Mouse (Mus musculus) embryonic facial prominence, embryonic 11.5 days (tissue): ENCODE results near the gene Hcn4. TPM values are rescaled to one million over a fixed set of nuclear protein-coding genes. Genes with fewer than 3 reads are reported as not detected.

Experiments
- ATAC-seq: fragments of 200-750 bp; cut with Nextera tagmentation; replicated peaks from 2 replicates; pipeline ENCODE4 v1.8.0; 2017; ENCODE audit warnings: low read depth; ENCODE audit not compliant: insufficient number of reproducible peaks, low FRiP score, low TSS enrichment
- DNase-seq: peaks from one replicate; pipeline ENCODE4 v3.0.0-alpha.2; 2015; ENCODE audit warnings: low spot score
- H3K27ac ChIP-seq: fragments of 300-500 bp; sonication (generic); replicated peaks from 2 replicates; pipeline ENCODE4 v1.5.1; 2014; ENCODE audit warnings: mild to moderate bottlenecking, low read depth, low read length, control low read depth
- H3K27me3 ChIP-seq: fragments of 300-500 bp; sonication (generic); 2 replicates; pipeline ENCODE4 v1.6.1; 2014; ENCODE audit warnings: mild to moderate bottlenecking, low read length, moderate library complexity, mixed read lengths; ENCODE audit not compliant: control insufficient read depth, insufficient read depth
- H3K36me3 ChIP-seq: fragments of 300-500 bp; sonication (generic); replicated peaks from 2 replicates; pipeline ENCODE4 v1.6.1; 2014; ENCODE audit warnings: low read depth, mild to moderate bottlenecking, low read length, moderate library complexity, mixed read lengths; ENCODE audit not compliant: control insufficient read depth, insufficient read depth
- H3K4me1 ChIP-seq: fragments of 300-500 bp; sonication (generic); 2 replicates; pipeline ENCODE4 v1.6.1; 2014; ENCODE audit warnings: low read length, mixed read lengths; ENCODE audit not compliant: control insufficient read depth, insufficient read depth
- H3K4me2 ChIP-seq: fragments of 300-500 bp; sonication (generic); 2 replicates; pipeline ENCODE4 v1.6.1; 2014; ENCODE audit warnings: low read depth, mild to moderate bottlenecking, control low read depth, low read length, moderate library complexity
- H3K4me3 ChIP-seq: fragments of 300-500 bp; sonication (generic); 2 replicates; pipeline ENCODE4 v1.5.1; 2014; ENCODE audit warnings: low read depth, low read length, control low read depth
- H3K9ac ChIP-seq: fragments of 300-500 bp; sonication (generic); replicated peaks from 2 replicates; pipeline ENCODE4 v1.6.1; 2014; ENCODE audit warnings: mild to moderate bottlenecking, control low read depth, low read length
- H3K9me3 ChIP-seq: fragments of 300-500 bp; sonication (generic); replicated peaks from 2 replicates; pipeline ENCODE4 v1.6.1; 2016; ENCODE audit warnings: mild to moderate bottlenecking, low read length, inconsistent platforms, mixed read lengths; ENCODE audit not compliant: control insufficient read depth
- WGBS: fragments of 180-500 bp; shearing (Covaris S2); extraction: QIAGEN DNeasy Blood & Tissue Kit; methylation state at CpG from one replicate; pipeline ENCODE4 v1.1.7; 2014; 5-methylcytosine and 5-hydroxymethylcytosine counted together
- polyA plus RNA-seq: library from polyadenylated mRNA; unstranded; fragments of >200 nt; fragmentation: Nextera tagmentation; extraction: Ambion mirVana; gene quantifications from 2 replicates; pipeline ENCODE4 v1.2.1, GENCODE M21; 2014

Gene Hcn4
- polyA plus RNA-seq, 1 experiment from 2014 or later, result 0.41 TPM

GRCm38 (mm10) chr9:58832939-58833338, 9.7 kb downstream of the Hcn4 start:
- DNase-seq (no peak), ATAC-seq (no peak)
- Histone ChIP-seq H3K4me3 (no peak overlapping the region), H3K27ac (no peak overlapping the region), H3K4me1 (0 out of 2 replicates have a peak, but pooled peaks cover 2% of the 10 kb centered on the region), H3K9me3 (no peaks in the 10 kb centered on the region), H3K9ac (no peak overlapping the region), H3K4me2 (no peak overlapping the region), H3K36me3 (no peaks in the 10 kb centered on the region), H3K27me3 (no peaks in the 10 kb centered on the region)
- 77% methylated on average over 3 of the region's 3 CpGs for WGBS

DNA sequence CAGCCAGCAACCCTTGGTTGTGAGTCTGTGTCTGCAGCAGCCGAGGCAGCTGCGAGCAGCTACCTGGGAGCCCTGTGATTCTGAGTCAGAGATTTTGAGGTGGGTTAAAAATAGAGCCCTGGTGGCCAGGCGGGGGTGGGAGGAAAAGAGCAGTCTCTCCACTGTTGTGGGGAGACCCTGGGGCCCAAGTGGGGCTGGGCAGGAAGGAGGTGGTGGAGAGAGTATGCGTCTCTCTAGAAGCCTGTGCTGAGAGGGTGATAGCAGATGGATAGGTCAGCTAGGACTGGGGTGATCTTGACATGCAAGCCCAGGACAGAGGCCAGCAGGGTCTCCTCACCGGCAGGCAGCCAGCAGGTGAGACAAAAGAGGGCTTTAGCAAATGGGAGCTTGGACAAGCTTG, 14.0 kb downstream of the Hcn4 start:
- H3K27me3 ChIP-seq, result no peaks in the 10 kb centered on the region
- H3K36me3 ChIP-seq, result no peaks in the 10 kb centered on the region
- ATAC-seq (no peak), DNase-seq (no peak)
- no peak overlapping the region for H3K27ac ChIP-seq
- H3K4me1 ChIP-seq, result no peaks in the 10 kb centered on the region
- H3K9ac ChIP-seq, result no peak overlapping the region
- no peak overlapping the region for H3K4me2 ChIP-seq
- no peaks in the 10 kb centered on the region for H3K9me3 ChIP-seq
- H3K4me3 ChIP-seq, result no peak overlapping the region
- WGBS, result 69% methylated on average over 5 of the region's 5 CpGs

GRCm38 (mm10) chr9:58838504-58838903, 15.3 kb downstream of the Hcn4 start:
- WGBS, result 81% methylated on average over 5 of the region's 5 CpGs

DNA sequence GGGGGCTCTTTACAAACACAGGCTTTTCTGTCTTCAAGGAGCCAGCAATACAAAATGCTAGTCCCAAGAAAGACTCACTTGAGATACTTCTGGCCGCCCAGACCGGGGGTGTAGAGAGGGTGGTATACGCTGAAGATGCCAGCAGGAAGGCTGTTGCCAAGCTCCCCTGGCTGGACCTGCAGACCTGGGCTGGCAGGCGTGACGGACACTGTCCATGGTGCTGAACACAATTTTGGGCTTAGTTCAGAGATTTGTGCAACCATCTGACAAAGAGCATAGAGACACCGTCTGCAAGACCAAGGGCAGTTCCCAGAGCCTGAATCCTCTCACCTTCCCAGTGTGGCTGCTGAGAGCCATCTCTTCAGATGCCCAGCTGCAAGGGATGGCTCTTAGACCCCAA, 18.4 kb downstream of the Hcn4 start:
- no peak for ATAC-seq
- Histone ChIP-seq H3K9ac (no peak overlapping the region), H3K27me3 (no peaks in the 10 kb centered on the region), H3K27ac (no peak overlapping the region), H3K36me3 (no peaks in the 10 kb centered on the region), H3K4me1 (no peaks in the 10 kb centered on the region), H3K4me3 (no peak overlapping the region), H3K4me2 (no peak overlapping the region), H3K9me3 (no peaks in the 10 kb centered on the region)
- WGBS, result 20% methylated on average over 6 of the region's 6 CpGs
- peak; percentile 90 for DNase-seq

More at GRCm38 (mm10) chr9:58838504-58838903, 15.3 kb downstream of the Hcn4 start:
- DNase-seq (no peak), ATAC-seq (no peak)
- Histone ChIP-seq H3K27ac (no peak overlapping the region), H3K4me3 (no peak overlapping the region), H3K9me3 (no peaks in the 10 kb centered on the region), H3K4me1 (no peaks in the 10 kb centered on the region), H3K27me3 (no peaks in the 10 kb centered on the region), H3K4me2 (no peak overlapping the region), H3K36me3 (no peaks in the 10 kb centered on the region), H3K9ac (no peak overlapping the region)

- Histone ChIP-seq H3K36me3 (no peaks in the 10 kb centered on the region), H3K9me3 (no peaks in the 10 kb centered on the region), H3K4me3 (no peak overlapping the region), H3K9ac (no peak overlapping the region), H3K4me1 (no peaks in the 10 kb centered on the region), H3K27me3 (no peaks in the 10 kb centered on the region), H3K27ac (no peak overlapping the region), H3K4me2 (no peak overlapping the region)
- WGBS, result 91% methylated on average over 3 of the region's 3 CpGs
- DNase-seq (no peak), ATAC-seq (no peak)
These were observed 21.4 kb downstream of the Hcn4 start for GRCm38 (mm10) chr9:58844597-58844996.

DNA sequence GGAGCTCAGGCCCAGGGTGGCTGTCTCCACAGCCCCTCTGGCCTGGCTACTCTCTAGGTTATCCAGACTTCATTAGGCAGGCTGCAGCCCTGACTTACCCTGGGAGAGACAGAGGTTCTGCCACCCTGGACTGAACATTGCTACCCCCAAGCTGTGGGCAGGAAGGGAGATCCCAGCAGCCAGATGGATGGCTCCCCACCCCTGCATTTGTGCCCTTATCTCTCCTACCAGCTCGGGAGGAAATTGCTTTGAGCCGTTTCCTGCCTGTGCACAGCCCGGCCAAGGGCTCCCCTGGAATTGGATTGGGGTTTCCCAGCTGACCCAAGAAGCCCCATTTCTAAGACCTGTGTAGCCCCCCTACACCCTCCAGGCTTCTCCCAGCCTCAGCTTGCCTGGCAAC, 23.8 kb downstream of the Hcn4 start:
- no peaks in the 10 kb centered on the region for H3K4me1 ChIP-seq
- H3K4me2 ChIP-seq, result no peak overlapping the region
- no peaks in the 10 kb centered on the region for H3K9me3 ChIP-seq
- no peak overlapping the region for H3K27ac ChIP-seq
- H3K9ac ChIP-seq, result no peak overlapping the region; the same call in 1 of the 2 replicates
- H3K36me3 ChIP-seq, result no peaks in the 10 kb centered on the region
- 42% methylated on average over 3 of the region's 3 CpGs for WGBS
- no peak overlapping the region for H3K4me3 ChIP-seq
- no peaks in the 10 kb centered on the region for H3K27me3 ChIP-seq
- ATAC-seq, result no peak
- DNase-seq, result no peak

GRCm38 (mm10) chr9:58847676-58848075, 24.5 kb downstream of the Hcn4 start:
- Histone ChIP-seq H3K27me3 (no peaks in the 10 kb centered on the region), H3K4me1 (no peaks in the 10 kb centered on the region), H3K4me3 (no peak overlapping the region), H3K36me3 (no peaks in the 10 kb centered on the region), H3K27ac (no peak overlapping the region), H3K9me3 (no peaks in the 10 kb centered on the region), H3K4me2 (no peak overlapping the region), H3K9ac (no peak overlapping the region; the same call in 1 of the 2 replicates)
- WGBS, result 74% methylated on average over 7 of the region's 7 CpGs
- DNase-seq, result no peak
- ATAC-seq, result no peak

DNA sequence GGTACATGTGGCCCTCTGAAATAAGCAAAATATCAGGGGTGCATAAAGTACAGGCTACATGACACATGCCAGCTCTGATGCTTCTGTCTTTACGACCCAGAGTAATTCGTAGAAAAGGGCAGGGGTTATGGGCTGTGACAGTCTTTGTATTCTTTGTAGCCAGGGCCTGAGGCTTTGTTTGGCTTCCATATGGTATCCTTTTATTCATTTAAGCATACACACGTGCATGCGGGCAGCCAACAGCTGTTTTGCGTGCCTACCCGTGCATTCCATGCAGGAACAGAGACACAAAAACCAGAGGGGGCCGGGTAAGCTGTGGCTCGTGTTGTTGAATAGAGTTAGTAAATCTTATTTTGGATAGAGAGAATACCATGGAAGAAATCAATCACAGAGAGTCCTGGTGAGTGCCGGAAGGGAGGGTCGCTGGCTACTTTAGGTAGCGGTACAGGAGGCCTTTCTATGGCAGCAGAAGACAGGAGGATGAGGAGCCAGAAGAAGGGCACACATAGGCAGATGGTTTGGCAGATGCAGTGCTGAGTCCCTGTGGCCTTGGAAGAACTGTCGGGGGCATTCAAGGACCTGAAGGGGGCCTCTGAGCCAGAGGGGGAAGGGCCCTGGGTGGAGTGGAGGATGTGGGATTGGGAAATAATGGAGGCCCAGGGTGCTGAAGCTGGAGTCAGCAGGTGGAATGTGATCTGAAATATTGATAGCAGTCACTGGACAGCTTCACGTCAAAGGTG, 26.5 kb downstream of the Hcn4 start:
- no peak overlapping the region for H3K27ac ChIP-seq
- no peak overlapping the region for H3K4me2 ChIP-seq
- no peaks in the 10 kb centered on the region for H3K27me3 ChIP-seq
- H3K9me3 ChIP-seq, result no peaks in the 10 kb centered on the region
- H3K4me3 ChIP-seq, result no peak overlapping the region
- peak; percentile 33 for DNase-seq
- no peak overlapping the region for H3K9ac ChIP-seq
- WGBS, result 61% methylated on average over 13 of the region's 13 CpGs
- ATAC-seq, result no peak
- H3K36me3 ChIP-seq, result no peaks in the 10 kb centered on the region
- H3K4me1 ChIP-seq, result no peaks in the 10 kb centered on the region; the same call in 1 of the 2 replicates
